Mouse (Mus musculus) lung, postnatal 0 days (tissue): ENCODE measurements at regions not wholly inside any gene's neighbourhood (a gene's known extent, or its start where the extent isn't known, plus 50 kb on each side); places are given as distances from the start of the nearest gene placed in this dataset.

Experiments
- ATAC-seq: fragments of 200-750 bp; cut with Nextera tagmentation; 2 replicates; pipeline ENCODE4 v1.8.0; 2017; ENCODE audit warnings: moderate library complexity
- DNase-seq: peaks from one replicate; pipeline ENCODE4 v3.0.0-alpha.2; 2016; ENCODE audit warnings: low spot score
- H3K27ac ChIP-seq: fragments of 300-500 bp; sonication (generic); 2 replicates; pipeline ENCODE4 v1.5.1; 2014; ENCODE audit warnings: antibody characterized with exemption, mild to moderate bottlenecking, low read length, mixed read lengths
- H3K27me3 ChIP-seq: fragments of 300-500 bp; sonication (generic); replicated peaks from 2 replicates; pipeline ENCODE4 v1.6.1; 2014; ENCODE audit warnings: low read length, mixed read lengths; ENCODE audit not compliant: insufficient read depth
- H3K36me3 ChIP-seq: fragments of 300-500 bp; sonication (generic); 2 replicates; pipeline ENCODE4 v1.6.1; 2014; ENCODE audit warnings: low read length, mixed read lengths; ENCODE audit not compliant: insufficient read depth
- H3K4me1 ChIP-seq: fragments of 300-500 bp; sonication (generic); 2 replicates; pipeline ENCODE4 v1.6.1; 2014; ENCODE audit warnings: antibody characterized with exemption, low read depth, low read length, mixed read lengths; ENCODE audit not compliant: insufficient read depth
- H3K4me2 ChIP-seq: fragments of 300-500 bp; sonication (generic); replicated peaks from 2 replicates; pipeline ENCODE4 v1.6.1; 2014; ENCODE audit warnings: low read depth, mild to moderate bottlenecking, low read length, moderate library complexity, mixed read lengths
- H3K4me3 ChIP-seq: fragments of 300-500 bp; sonication (generic); 2 replicates; pipeline ENCODE4 v1.5.1; 2014; ENCODE audit warnings: low read depth, low read length
- H3K9ac ChIP-seq: fragments of 300-500 bp; sonication (generic); replicated peaks from 2 replicates; pipeline ENCODE4 v1.6.1; 2014; ENCODE audit warnings: low read depth, mild to moderate bottlenecking
- H3K9me3 ChIP-seq: fragments of 300-500 bp; sonication (generic); 2 replicates; pipeline ENCODE4 v1.6.1; 2016; ENCODE audit warnings: low read length, mixed read lengths
- CTCF ChIP-seq: IDR thresholded peaks from 2 replicates; pipeline ENCODE4 v1.5.1; 2016; ENCODE audit warnings: antibody characterized with exemption, mild to moderate bottlenecking
- EP300 ChIP-seq: IDR thresholded peaks from 2 replicates; pipeline ENCODE4 v1.6.1; 2016; ENCODE audit warnings: antibody characterized with exemption, mild to moderate bottlenecking, control low read depth
- WGBS: fragments of 180-500 bp; shearing (Covaris S2); extraction: QIAGEN DNeasy Blood & Tissue Kit; methylation state at CpG from one replicate; pipeline ENCODE4 v1.1.7; 2014; 5-methylcytosine and 5-hydroxymethylcytosine counted together

GRCm38 (mm10) chr1:45207926-45208325 lies 103.4 kb upstream of the Col3a1 start:
- Histone ChIP-seq H3K4me2 (no peak overlapping the region), H3K27ac (no peak overlapping the region), H3K4me1 (no peaks in the 10 kb centered on the region), H3K36me3 (no peaks in the 10 kb centered on the region), H3K27me3 (no peaks in the 10 kb centered on the region), H3K9me3 (no peaks in the 10 kb centered on the region), H3K4me3 (no peak overlapping the region), H3K9ac (no peak overlapping the region)
- no peak for DNase-seq
- TF ChIP-seq CTCF, result no peak
- TF ChIP-seq EP300, result no peak
- 86% methylated on average over 2 of the region's 2 CpGs for WGBS
- ATAC-seq, result no peak

GRCm38 (mm10) chr1:45216272-45216671 lies 95.1 kb upstream of the Col3a1 start:
- Histone ChIP-seq H3K4me3 (no peak overlapping the region), H3K27me3 (no peaks in the 10 kb centered on the region), H3K9me3 (no peaks in the 10 kb centered on the region), H3K4me2 (no peak overlapping the region), H3K27ac (no peak overlapping the region), H3K36me3 (no peaks in the 10 kb centered on the region), H3K9ac (no peak overlapping the region), H3K4me1 (no peaks in the 10 kb centered on the region)
- 37% methylated on average over 1 of the region's 1 CpGs for WGBS
- ATAC-seq (no peak), DNase-seq (no peak)
- no peak for TF ChIP-seq CTCF
- TF ChIP-seq EP300, result no peak
